Mouse (Mus musculus): ENCODE measurements around the gene Apoc2.
"Not testable (repeated sequence)": the region's sequence is repeated elsewhere in the genome, so short reads cannot be mapped to it uniquely, and the experiment has no call there.

Apoc2 gene

DNA sequence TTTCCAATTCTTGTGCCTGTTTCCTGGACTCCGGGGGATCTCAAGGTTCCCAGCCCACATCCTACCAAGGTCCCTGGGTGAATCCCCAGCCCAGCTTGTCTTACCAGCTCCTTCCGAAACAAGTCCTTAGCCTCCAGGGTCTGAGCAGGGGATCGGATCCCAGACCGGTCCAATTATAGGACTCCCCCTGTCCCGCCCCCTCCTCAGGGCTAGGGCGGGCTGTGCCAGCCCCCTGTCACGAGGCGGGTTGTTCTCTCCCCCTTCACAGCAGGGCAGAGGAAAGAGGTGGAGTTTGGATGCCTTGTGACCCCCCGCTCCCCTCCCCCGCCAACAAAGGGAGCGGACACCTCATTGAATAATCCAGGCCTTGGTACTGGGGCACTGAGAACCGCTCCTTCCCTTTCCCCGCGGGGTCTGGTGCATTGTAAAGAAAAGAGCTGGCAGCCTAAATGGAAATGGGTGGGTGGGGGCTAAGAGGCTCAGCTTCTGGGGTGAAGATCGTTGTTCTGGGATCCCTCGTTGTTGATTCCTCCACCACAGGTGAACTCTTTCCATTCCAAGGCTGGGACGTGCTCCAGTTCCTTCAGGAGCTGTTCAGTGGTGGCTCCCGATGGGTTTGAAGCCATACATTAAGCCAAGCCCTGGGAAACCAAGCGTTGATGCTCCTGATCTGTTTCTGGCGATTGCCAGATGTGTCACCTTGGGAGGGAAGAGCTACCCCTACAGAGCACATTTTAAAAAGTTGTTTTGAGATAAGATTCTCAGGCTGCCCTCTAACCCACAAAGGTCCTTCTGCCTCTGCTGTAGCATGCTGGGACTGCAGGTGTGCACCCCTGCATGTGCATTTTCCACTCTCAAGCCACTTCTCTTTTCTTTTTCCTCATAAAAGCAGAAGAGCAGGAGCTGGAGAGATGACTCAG, 21.4 kb upstream of the Apoc2 start, which contains the start of gene Apoe:
TSS of gene Apoe (minus strand) at position 282 of the 920 bp plus-strand sequence.
- peak; percentile 68 for DNase-seq

DNA sequence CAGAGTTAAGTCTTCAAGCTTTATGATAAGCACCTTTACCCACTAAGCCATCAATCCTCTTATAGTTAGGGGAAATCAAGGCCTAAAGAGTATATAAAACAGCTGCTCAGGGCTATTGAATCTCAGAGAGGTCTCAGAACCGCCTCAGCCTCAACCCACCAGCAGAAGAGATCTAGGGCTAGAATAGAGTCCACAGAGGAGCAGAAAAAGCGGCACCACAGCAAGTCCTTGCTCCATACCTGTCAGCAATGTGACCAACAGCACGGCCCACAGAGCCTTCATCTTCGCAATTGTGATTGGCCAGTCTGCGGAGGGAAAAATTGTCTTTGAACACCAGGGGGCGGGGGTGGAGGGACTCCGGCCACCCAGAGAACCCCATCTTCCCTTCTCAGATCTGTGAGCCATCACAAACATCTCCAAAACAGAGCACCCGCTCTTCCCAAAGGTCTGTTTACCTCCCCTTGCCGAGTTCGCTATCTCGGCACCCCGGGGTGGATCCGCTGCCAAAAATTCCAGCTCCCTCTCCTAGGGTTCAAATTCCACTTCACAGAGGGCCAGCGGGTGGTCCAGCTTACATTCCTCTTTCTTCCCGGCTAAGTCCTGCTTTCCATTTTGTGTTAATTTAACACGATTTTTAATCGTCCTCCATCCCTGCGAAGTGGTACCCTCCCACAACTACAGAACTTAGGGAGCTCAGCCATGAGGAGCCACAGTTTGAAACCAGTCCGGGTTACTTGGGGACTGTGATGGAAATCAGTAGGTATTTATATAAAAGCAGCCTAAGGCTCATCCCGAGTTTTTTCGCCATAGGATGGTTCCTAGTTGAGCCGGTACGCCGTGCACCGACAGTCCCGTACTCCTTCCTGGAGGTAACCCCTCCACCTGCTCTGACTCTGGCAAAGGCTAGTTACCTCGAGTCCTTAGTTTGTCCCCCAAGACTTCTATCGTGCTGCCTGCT, 20.5 kb upstream of the Apoc2 start:
- no peak for DNase-seq

GRCm38 (mm10) chr7:19696336-19696873, 18.7 kb upstream of the Apoc2 start:
- no peak for DNase-seq

- DNase-seq: no peak
Measured at GRCm38 (mm10) chr7:19695881-19696280, 18.1 kb upstream of the Apoc2 start.

DNA sequence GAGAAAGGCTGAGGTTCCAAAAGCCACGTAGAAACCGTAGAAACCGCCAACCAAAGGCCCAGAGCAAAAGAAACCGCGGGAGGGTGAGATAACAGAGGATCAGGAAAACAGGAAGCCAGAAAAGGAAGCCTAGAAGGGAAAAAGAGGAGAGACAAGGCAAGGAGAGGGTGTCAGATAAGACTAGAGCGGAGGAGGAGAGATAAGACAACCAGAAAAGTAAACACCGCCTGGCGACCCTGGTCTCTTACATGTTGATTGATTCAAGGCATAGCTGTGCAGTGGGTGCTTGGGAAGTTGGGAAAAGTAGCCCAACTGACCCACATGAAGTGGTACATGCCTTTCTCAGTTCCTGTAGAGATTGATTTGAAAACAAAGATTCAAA, 17.5 kb upstream of the Apoc2 start:
- no peak for DNase-seq

DNA sequence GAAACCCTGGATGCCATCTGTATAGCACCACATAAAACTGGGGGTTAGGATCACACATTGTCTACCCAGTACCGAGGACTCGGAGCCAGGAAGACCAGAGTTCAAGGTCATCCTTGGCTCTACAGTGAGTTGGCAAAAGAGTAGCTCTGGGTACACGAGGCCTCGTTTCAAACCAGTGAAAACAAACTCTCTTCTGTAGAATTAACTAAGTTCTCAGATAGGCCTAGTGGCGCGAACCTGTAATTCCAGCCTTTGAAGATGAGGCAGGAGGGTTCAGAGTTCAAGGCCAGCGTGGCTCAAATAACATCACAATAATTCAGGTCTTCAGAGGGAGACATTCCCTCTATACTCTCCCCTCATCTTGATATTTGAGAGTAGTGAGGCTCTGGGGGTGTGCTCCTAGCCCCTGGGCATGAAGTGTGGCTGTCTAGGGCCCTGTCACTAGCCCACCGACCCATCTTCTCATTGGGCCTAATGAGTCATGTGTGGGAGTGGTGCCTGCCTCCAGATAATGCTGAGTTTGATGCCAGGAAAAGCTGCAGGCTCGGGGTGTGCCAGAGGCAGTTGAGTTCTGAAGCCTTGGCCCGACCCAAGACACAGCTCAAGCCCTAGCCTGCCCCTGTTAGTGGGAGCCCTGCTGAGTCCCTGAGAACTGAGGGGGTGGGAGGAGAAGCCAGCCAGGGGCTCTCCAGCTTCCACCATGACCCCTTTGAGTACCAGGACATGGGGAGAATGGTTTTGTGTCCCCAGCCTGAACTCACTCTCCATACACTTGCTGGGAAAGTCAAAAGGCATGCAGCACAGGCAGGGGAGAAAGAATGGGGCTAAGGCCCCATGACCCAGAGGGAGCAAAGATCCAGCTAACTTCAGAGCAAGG, 16.8 kb upstream of the Apoc2 start:
- DNase-seq: no peak

DNA sequence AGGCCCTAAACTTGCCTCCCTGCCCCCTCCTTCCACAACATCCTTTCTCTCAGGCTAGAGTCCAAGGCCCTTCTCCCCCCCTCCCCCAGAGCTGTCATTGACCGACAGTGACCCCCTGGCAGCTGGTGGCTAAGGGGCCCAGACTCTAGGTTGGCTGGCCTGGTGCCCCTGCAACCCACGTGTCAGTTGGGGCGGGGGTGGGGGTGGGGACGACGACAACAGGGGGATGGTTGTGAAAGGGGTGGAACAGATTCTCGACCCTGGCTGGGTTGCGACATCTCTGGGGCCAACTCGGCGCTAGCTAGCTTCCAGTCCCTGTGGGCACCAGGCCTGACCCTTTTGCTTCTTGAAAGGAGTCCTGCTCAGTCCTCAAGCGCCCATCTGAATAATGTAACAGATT, 15.7 kb upstream of the Apoc2 start:
- no peak for DNase-seq

- DNase-seq: no peak
Measured at GRCm38 (mm10) chr7:19691873-19692865, 14.4 kb upstream of the Apoc2 start, which contains the start of gene Apoc1. Gene Apoc1, minus strand, starts transcription at chr7:19692660.

DNA sequence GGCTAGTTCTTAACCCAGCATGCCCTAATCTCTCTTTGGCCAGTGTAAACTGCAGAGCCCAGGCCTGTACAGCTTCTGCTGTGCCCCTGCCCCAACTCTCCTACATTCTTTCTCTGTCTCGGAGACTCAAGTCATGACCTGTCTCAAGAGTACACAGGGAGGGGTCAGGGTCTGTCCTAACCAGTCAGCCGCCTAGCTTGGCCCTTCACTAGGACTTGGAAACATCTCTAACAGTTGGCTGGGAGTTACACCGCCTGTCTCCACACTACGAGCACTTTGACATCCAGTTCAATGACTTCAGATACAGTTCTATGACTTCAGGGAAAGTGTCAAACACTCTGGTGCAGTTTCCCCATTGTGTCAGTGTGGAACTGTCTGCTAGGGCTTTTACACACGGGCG, 13.7 kb upstream of the Apoc2 start:
- DNase-seq: no peak

GRCm38 (mm10) chr7:19690845-19691244, 13.1 kb upstream of the Apoc2 start:
- no peak for DNase-seq

DNA sequence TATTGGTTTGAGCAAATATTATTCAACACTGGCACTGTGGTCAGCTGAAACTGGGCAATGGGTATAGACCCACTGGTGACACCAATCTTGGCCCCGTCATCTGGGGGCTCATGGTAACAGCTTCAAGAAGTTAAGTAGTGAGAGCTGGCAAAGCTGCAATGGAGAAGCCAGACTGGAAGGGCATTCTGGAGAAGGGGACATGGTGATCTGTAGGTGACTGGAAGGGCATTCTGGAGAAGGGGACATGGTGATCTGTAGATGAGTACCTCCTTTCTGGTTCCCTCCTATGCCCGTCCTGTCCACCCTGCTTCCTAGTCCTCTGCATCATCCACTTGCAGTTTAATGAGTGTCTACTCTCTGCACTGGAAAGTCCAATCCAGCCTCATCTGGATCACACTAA, 10.9 kb upstream of the Apoc2 start:
- no peak for DNase-seq

GRCm38 (mm10) chr7:19688101-19688500, 10.4 kb upstream of the Apoc2 start:
- no peak for DNase-seq

DNA sequence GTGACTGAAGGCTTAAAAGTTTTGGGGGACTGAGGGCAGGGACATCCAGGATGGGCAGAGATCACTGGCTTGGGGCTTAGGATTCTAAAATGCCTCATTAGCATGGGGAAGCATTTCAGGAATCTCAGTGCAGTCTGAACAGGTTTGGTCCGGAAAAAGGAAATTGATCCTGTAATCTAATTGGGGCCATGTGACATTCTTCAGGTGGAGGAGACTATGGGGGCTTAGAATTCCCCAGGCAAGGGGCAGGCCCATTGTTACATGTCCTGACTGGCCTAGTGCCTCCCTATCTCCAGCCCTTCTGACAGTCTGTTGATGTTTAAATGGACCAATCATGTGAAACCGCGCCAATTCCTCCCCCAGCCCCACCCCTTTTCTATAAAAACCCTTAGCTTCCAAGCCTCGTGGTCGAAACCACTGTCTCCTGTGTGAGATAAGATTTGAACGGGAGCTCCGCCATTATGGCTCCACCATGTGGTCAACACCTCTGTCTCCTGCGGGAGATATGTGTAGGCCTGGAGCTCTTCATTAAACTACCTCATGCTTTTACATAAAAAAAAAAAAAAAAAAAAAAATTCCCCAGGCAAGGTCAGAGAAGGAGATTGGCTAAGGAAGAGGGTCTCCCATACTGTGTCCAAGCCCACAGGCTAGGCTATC, 9.3 kb upstream of the Apoc2 start:
- DNase-seq: not testable (repeated sequence)

DNA sequence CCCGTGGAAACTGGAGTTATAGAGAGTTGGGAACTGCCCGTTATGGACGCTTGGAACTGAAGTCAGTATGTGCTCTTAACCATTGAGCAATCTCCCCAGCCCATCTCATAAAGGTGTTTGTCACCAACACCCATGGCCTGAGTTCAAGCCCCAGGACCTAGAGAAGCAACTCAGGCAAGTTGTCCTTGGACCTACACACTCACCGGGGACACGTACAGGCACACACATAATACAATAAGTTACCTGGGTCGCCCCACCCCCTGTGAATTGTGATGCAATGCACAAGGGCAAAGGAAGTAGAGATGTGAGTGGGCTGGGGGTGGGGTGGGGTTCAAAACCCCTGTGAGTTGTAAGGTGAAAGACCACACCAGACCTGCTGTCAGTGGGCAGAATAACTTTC, 8.8 kb upstream of the Apoc2 start:
- DNase-seq: no peak

DNA sequence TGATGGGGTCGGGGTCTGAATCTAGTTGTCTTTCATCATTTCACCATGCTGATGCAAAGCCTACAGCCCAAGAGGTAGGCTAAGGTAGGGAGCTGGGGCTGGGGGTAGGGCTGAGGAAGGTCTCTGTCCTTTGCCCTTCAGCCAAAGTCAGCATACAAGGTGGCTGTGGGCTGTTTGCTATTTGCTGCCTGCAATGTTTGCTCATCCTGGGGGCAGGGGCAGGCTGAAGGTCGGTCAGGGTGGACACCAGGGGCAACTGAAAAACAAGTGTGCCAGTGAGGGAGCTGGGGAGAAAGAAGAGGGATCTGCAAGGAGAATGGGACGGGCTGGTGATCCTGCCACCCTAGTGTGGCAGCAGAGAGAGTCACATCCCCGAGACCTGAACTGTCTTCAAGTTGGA, 7.6 kb upstream of the Apoc2 start:
- peak; percentile 31 for DNase-seq

- no peak for DNase-seq
Measured at GRCm38 (mm10) chr7:19683771-19684201, 6.0 kb upstream of the Apoc2 start.

DNA sequence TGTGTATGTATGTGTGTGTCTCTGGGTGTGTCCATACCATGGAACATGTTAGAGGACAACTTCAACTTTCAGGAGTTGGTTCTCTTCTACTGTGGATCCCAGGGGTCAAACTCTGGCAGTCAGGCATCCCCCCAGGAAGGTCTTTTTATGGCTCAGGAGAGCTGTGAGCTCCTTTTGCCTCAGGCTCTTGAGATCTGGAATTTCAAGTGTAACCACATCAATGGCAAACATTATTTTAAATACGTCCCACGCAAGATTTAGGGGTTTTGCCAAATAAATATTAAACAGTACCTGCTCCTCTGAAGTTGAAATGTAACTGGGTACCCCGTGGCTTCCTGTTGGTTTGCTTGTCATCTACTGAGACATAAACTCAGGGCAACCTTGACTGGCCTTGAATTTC, 5.2 kb upstream of the Apoc2 start:
- DNase-seq: no peak

- DNase-seq: no peak
Measured at GRCm38 (mm10) chr7:19681202-19681694, 3.5 kb upstream of the Apoc2 start, which contains the start of the genes Gm44805 and Apoc4. Gene Gm44805, minus strand, starts transcription at chr7:19681423. Gene Apoc4, minus strand, starts transcription at chr7:19681479.

- DNase-seq: no peak
Measured at GRCm38 (mm10) chr7:19680702-19681101, 3.0 kb upstream of the Apoc2 start.

DNA sequence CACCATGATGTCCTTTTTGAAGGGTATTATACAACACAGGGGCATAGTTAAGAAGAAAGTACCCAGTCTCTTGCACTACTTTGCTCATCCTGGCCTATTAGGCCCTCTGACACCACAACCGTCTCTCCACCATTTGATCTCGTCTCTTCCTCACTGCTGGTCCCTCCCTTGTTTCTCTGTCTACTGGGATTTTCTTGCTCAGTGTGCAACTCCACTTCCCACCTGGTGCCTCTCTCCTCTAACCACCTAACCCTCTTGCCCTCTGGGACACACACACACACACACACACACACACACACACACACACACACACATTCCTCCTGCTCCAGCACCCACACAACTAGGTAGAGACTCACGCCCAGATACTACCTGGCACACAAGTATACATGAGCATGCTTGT, 1.2 kb upstream of the Apoc2 start:
- DNase-seq: no peak
